Mouse (Mus musculus) lung, postnatal 0 days (tissue): ENCODE measurements at regions not wholly inside any gene's neighbourhood (a gene's known extent, or its start where the extent isn't known, plus 50 kb on each side); places are given as distances from the start of the nearest gene placed in this dataset.

ENCODE experiments used
- ATAC-seq: fragments of 200-750 bp; cut with Nextera tagmentation; 2 replicates; pipeline ENCODE4 v1.8.0; 2017; ENCODE audit warnings: moderate library complexity
- DNase-seq: peaks from one replicate; pipeline ENCODE4 v3.0.0-alpha.2; 2016; ENCODE audit warnings: low spot score
- H3K27ac ChIP-seq: fragments of 300-500 bp; sonication (generic); 2 replicates; pipeline ENCODE4 v1.5.1; 2014; ENCODE audit warnings: antibody characterized with exemption, mild to moderate bottlenecking, low read length, mixed read lengths
- H3K27me3 ChIP-seq: fragments of 300-500 bp; sonication (generic); replicated peaks from 2 replicates; pipeline ENCODE4 v1.6.1; 2014; ENCODE audit warnings: low read length, mixed read lengths; ENCODE audit not compliant: insufficient read depth
- H3K36me3 ChIP-seq: fragments of 300-500 bp; sonication (generic); 2 replicates; pipeline ENCODE4 v1.6.1; 2014; ENCODE audit warnings: low read length, mixed read lengths; ENCODE audit not compliant: insufficient read depth
- H3K4me1 ChIP-seq: fragments of 300-500 bp; sonication (generic); 2 replicates; pipeline ENCODE4 v1.6.1; 2014; ENCODE audit warnings: antibody characterized with exemption, low read depth, low read length, mixed read lengths; ENCODE audit not compliant: insufficient read depth
- H3K4me2 ChIP-seq: fragments of 300-500 bp; sonication (generic); replicated peaks from 2 replicates; pipeline ENCODE4 v1.6.1; 2014; ENCODE audit warnings: low read depth, mild to moderate bottlenecking, low read length, moderate library complexity, mixed read lengths
- H3K4me3 ChIP-seq: fragments of 300-500 bp; sonication (generic); 2 replicates; pipeline ENCODE4 v1.5.1; 2014; ENCODE audit warnings: low read depth, low read length
- H3K9ac ChIP-seq: fragments of 300-500 bp; sonication (generic); replicated peaks from 2 replicates; pipeline ENCODE4 v1.6.1; 2014; ENCODE audit warnings: low read depth, mild to moderate bottlenecking
- H3K9me3 ChIP-seq: fragments of 300-500 bp; sonication (generic); 2 replicates; pipeline ENCODE4 v1.6.1; 2016; ENCODE audit warnings: low read length, mixed read lengths
- CTCF ChIP-seq: IDR thresholded peaks from 2 replicates; pipeline ENCODE4 v1.5.1; 2016; ENCODE audit warnings: antibody characterized with exemption, mild to moderate bottlenecking
- EP300 ChIP-seq: IDR thresholded peaks from 2 replicates; pipeline ENCODE4 v1.6.1; 2016; ENCODE audit warnings: antibody characterized with exemption, mild to moderate bottlenecking, control low read depth
- WGBS: fragments of 180-500 bp; shearing (Covaris S2); extraction: QIAGEN DNeasy Blood & Tissue Kit; methylation state at CpG from one replicate; pipeline ENCODE4 v1.1.7; 2014; 5-methylcytosine and 5-hydroxymethylcytosine counted together

- DNase-seq = peak; percentile 33
- Histone ChIP-seq H3K4me3 (no peak overlapping the region), H3K4me1 (peaks cover 24% of the 10 kb centered on the region), H3K4me2 (no peak overlapping the region), H3K9ac (no peak overlapping the region), H3K36me3 (no peaks in the 10 kb centered on the region), H3K27ac (peak overlapping the region; percentile 85), H3K27me3 (no peaks in the 10 kb centered on the region), H3K9me3 (no peaks in the 10 kb centered on the region)
- no peak for ATAC-seq
- WGBS = 11% methylated on average over 2 of the region's 2 CpGs
- TF ChIP-seq EP300 = no peak
- TF ChIP-seq CTCF = no peak
Measured at GRCm38 (mm10) chr13:37513206-37513904, 168.3 kb downstream of the Ly86 start.

- TF ChIP-seq CTCF (peak; percentile 4; the same call in 1 of the 2 replicates), EP300 (peak; percentile 79)
- Histone ChIP-seq H3K27me3 (no peaks in the 10 kb centered on the region), H3K36me3 (no peaks in the 10 kb centered on the region), H3K27ac (peak overlapping the region; percentile 85), H3K9ac (no peak overlapping the region), H3K4me3 (no peak overlapping the region), H3K9me3 (no peaks in the 10 kb centered on the region), H3K4me2 (peak overlapping the region; percentile 37), H3K4me1 (peaks cover 17% of the 10 kb centered on the region)
- peak; percentile 87 for DNase-seq
- ATAC-seq = peak; percentile 68
- 4% methylated on average over 23 of the region's 23 CpGs for WGBS
Measured at GRCm38 (mm10) chr13:37513905-37514607, 169.0 kb downstream of the Ly86 start.

DNA sequence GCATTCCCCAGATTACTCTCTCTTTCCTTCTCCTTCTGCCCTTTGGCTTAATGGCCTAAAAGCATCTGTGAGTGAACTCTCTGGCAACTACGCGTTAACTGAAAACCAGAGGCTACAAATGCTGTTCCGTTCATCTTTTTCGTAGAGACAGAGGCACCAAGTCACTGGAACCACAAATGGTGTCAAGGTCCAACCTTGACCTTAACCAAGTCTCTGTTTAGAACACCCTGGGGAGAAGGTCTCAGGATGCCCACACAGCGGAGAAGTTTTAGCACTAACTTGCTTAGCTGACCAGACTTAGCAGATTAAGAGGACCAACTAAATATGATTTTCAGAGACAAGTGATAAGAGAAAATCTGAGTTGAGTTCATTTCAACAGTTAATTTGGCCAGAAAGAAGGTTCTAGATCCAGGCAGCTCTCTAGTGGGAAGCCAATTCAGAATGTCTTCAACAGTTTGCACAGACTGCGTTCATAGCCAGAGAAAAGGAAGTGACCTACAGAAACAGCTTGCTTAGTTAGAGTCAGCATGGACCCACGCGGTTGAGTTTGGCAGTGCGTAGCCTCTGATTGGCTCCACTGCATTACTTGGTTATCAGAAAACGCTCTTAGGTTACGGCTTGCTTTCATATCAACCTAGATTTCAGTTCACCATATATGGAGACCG, 169.8 kb downstream of the Ly86 start:
- TF ChIP-seq EP300 (no peak), CTCF (no peak)
- WGBS = 62% methylated on average over 12 of the region's 12 CpGs

DNA sequence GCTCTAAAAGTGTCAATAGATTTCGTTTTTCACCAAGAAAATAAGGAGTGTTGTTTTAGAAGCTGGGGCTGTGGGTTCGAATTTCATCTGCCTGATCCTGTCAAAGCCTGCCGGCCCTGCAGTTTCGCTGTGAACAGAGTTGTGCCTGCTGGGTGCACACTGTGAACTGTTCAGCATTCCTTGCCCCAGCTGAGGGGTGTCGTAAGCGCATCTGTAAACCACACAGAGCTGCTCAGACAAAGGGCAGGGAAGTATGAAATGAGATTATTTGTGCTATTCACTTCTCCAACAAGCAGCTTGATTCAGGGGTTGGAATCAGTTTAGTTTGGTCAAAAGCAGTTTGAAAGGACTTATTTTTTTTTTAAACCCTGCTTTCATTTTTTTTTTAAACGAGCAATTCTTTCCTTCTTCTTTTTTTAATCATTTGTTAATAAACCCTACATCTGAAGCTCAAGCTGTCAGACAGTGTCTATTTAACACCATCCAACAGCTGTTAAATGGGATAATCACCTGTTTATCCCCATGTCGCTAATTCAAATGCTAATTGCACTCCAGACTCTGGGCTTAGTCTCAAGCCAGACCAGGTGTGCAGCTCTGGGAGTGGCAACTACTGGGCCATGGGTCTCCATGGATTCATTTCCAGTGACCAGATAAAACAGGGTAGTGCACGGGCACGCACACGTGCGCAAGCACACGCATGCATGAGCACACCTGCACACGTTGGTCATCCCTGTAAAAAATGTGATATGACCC, 172.2 kb downstream of the Ly86 start:
- no peak for ATAC-seq
- H3K9me3 ChIP-seq = no peaks in the 10 kb centered on the region
- no peak overlapping the region for H3K4me3 ChIP-seq
- no peaks in the 10 kb centered on the region for H3K27me3 ChIP-seq
- H3K9ac ChIP-seq = no peak overlapping the region
- no peak overlapping the region for H3K27ac ChIP-seq
- H3K36me3 ChIP-seq = no peaks in the 10 kb centered on the region
- no peak overlapping the region for H3K4me2 ChIP-seq
- WGBS = 55% methylated on average over 14 of the region's 14 CpGs
- DNase-seq = peak; percentile 42
- peaks cover 8% of the 10 kb centered on the region; the same call in 1 of the 2 replicates for H3K4me1 ChIP-seq
- TF ChIP-seq CTCF (no peak), EP300 (no peak)

More for the DNA sequence above, 169.8 kb downstream of the Ly86 start:
- H3K27me3 ChIP-seq = no peaks in the 10 kb centered on the region
- ATAC-seq = no peak
- no peak overlapping the region for H3K4me3 ChIP-seq
- H3K4me2 ChIP-seq = no peak overlapping the region; the same call in 1 of the 2 replicates
- H3K9ac ChIP-seq = no peak overlapping the region
- no peaks in the 10 kb centered on the region for H3K36me3 ChIP-seq
- H3K27ac ChIP-seq = peak overlapping the region; percentile 85
- DNase-seq = no peak
- H3K4me1 ChIP-seq = peaks cover 12% of the 10 kb centered on the region
- H3K9me3 ChIP-seq = no peaks in the 10 kb centered on the region

DNA sequence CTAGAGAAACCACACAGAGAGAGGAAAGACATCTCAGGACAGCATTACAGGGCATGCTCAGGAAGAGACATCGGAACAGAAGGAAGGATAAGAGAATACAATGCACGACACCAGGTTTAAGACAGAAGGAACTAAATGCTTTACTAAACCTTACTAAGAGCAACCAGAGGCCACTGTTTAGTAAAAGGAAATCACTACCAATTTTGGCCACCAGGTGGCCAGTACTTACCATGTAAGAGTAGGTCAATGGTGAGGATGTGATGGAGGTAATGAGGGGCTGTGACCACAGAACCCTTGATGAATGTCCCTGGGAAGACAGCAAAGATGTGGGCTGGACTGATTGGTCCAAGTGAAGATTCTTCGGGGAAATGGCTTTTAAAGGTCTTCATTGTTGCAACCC, 174.9 kb downstream of the Ly86 start:
- no peak for DNase-seq
- no peaks in the 10 kb centered on the region for H3K27me3 ChIP-seq
- TF ChIP-seq EP300 (no peak), CTCF (peak; percentile 64)

More for the DNA sequence above, 174.9 kb downstream of the Ly86 start:
- Histone ChIP-seq H3K4me1 (peaks cover under 1% of the 10 kb centered on the region; the same call in 1 of the 2 replicates), H3K36me3 (no peaks in the 10 kb centered on the region), H3K27ac (no peak overlapping the region), H3K4me3 (no peak overlapping the region), H3K9me3 (no peaks in the 10 kb centered on the region), H3K4me2 (no peak overlapping the region), H3K9ac (no peak overlapping the region)
- ATAC-seq = no peak
- 67% methylated on average over 3 of the region's 3 CpGs for WGBS
